Mouse (Mus musculus) heart, embryonic 12.5 days (tissue): ENCODE data around the gene Sprn. TPM values are rescaled to one million over a fixed set of nuclear protein-coding genes. Genes with fewer than 3 reads are reported as not detected.

Experiments
- ATAC-seq: fragments of 200-750 bp; cut with Nextera tagmentation; 2 replicates; pipeline ENCODE4 v1.8.0; 2017; ENCODE audit warnings: moderate TSS enrichment, moderate library complexity; ENCODE audit not compliant: insufficient number of reproducible peaks, low FRiP score
- H3K27ac ChIP-seq: fragments of 300-500 bp; sonication (generic); 2 replicates; pipeline ENCODE4 v1.5.1; 2016; ENCODE audit warnings: mild to moderate bottlenecking, moderate library complexity; ENCODE audit not compliant: poor library complexity, severe bottlenecking
- H3K27me3 ChIP-seq: fragments of 300-500 bp; sonication (generic); replicated peaks from 2 replicates; pipeline ENCODE4 v1.6.1; 2016; ENCODE audit warnings: mild to moderate bottlenecking, moderate library complexity
- H3K36me3 ChIP-seq: fragments of 300-500 bp; sonication (generic); 2 replicates; pipeline ENCODE4 v1.6.1; 2016; ENCODE audit warnings: mild to moderate bottlenecking, moderate library complexity
- H3K4me1 ChIP-seq: fragments of 300-500 bp; sonication (generic); replicated peaks from 2 replicates; pipeline ENCODE4 v1.6.1; 2016; ENCODE audit warnings: mild to moderate bottlenecking
- H3K4me2 ChIP-seq: fragments of 300-500 bp; sonication (generic); 2 replicates; pipeline ENCODE4 v1.6.1; 2016; ENCODE audit warnings: mild to moderate bottlenecking, moderate library complexity
- H3K4me3 ChIP-seq: fragments of 300-500 bp; sonication (generic); 2 replicates; pipeline ENCODE4 v1.5.1; 2016; ENCODE audit warnings: mild to moderate bottlenecking
- H3K9ac ChIP-seq: fragments of 300-500 bp; sonication (generic); 2 replicates; pipeline ENCODE4 v1.6.1; 2016; ENCODE audit warnings: mild to moderate bottlenecking, moderate library complexity
- H3K9me3 ChIP-seq: fragments of 300-500 bp; sonication (generic); replicated peaks from 2 replicates; pipeline ENCODE4 v1.6.1; 2016; ENCODE audit warnings: mild to moderate bottlenecking, moderate library complexity
- WGBS: fragments of 180-500 bp; shearing (Covaris S2); methylation state at CpG from one replicate; pipeline ENCODE4 v1.1.7; 2016; 5-methylcytosine and 5-hydroxymethylcytosine counted together
- polyA plus RNA-seq: library from polyadenylated mRNA; unstranded; fragments of >200 nt; fragmentation: Nextera tagmentation; extraction: Ambion mirVana; gene quantifications from 2 replicates; pipeline ENCODE4 v1.2.1, GENCODE M21; 2016

The Sprn gene
- polyA plus RNA-seq: 0.08 TPM in 1 of 2 replicates, not detected in the other

- 4% methylated on average over 28 of the region's 28 CpGs for WGBS
- Histone ChIP-seq H3K27me3 (peaks cover 68% of the 10 kb centered on the region), H3K27ac (no peak within 1 kb of the TSS), H3K4me2 (peak within 1 kb of the TSS; percentile 56), H3K4me3 (peak within 1 kb of the TSS; percentile 27), H3K9me3 (no peaks in the 10 kb centered on the region), H3K4me1 (peaks cover 15% of the 10 kb centered on the region), H3K9ac (no peak within 1 kb of the TSS), H3K36me3 (peaks cover 4% of the 10 kb centered on the region; the same call in 1 of the 2 replicates)
- ATAC-seq: no peak
Measured at GRCm38 (mm10) chr7:140154218-140154927, at the start of gene Sprn. Sprn (minus strand) TSS chr7:140154877.

- Histone ChIP-seq H3K9ac (no peak overlapping the region), H3K4me3 (no peak overlapping the region)
Measured at GRCm38 (mm10) chr7:140201090-140201489, 46.4 kb upstream of the Sprn start.

GRCm38 (mm10) chr7:140196002-140196401, 41.3 kb upstream of the Sprn start:
- WGBS: 76% methylated on average over 8 of the region's 8 CpGs
- H3K27me3 ChIP-seq: no peaks in the 10 kb centered on the region
- H3K4me3 ChIP-seq: no peak overlapping the region
- no peak overlapping the region for H3K9ac ChIP-seq
- H3K36me3 ChIP-seq: no peaks in the 10 kb centered on the region
- no peaks in the 10 kb centered on the region for H3K4me1 ChIP-seq
- ATAC-seq: no peak
- H3K27ac ChIP-seq: no peak overlapping the region
- H3K9me3 ChIP-seq: no peaks in the 10 kb centered on the region
- no peak overlapping the region for H3K4me2 ChIP-seq

More at GRCm38 (mm10) chr7:140201090-140201489, 46.4 kb upstream of the Sprn start:
- H3K4me2 ChIP-seq: no peak overlapping the region
- no peak overlapping the region for H3K27ac ChIP-seq
- no peaks in the 10 kb centered on the region for H3K36me3 ChIP-seq
- no peaks in the 10 kb centered on the region for H3K27me3 ChIP-seq
- H3K4me1 ChIP-seq: no peaks in the 10 kb centered on the region
- no peaks in the 10 kb centered on the region for H3K9me3 ChIP-seq
- no peak for ATAC-seq
- WGBS: 64% methylated on average over 4 of the region's 4 CpGs

- WGBS: 79% methylated on average over 4 of the region's 4 CpGs
- H3K27me3 ChIP-seq: no peaks in the 10 kb centered on the region
- no peak overlapping the region for H3K4me3 ChIP-seq
- no peaks in the 10 kb centered on the region for H3K4me1 ChIP-seq
- no peak overlapping the region for H3K4me2 ChIP-seq
- no peak for ATAC-seq
- H3K27ac ChIP-seq: no peak overlapping the region
- no peaks in the 10 kb centered on the region for H3K9me3 ChIP-seq
- no peaks in the 10 kb centered on the region for H3K36me3 ChIP-seq
- no peak overlapping the region for H3K9ac ChIP-seq
Measured at GRCm38 (mm10) chr7:140194031-140194430, 39.4 kb upstream of the Sprn start.

GRCm38 (mm10) chr7:140192851-140193250, 38.2 kb upstream of the Sprn start:
- Histone ChIP-seq H3K27ac (no peak overlapping the region), H3K4me1 (no peaks in the 10 kb centered on the region), H3K9ac (no peak overlapping the region), H3K36me3 (no peaks in the 10 kb centered on the region), H3K27me3 (no peaks in the 10 kb centered on the region), H3K4me2 (no peak overlapping the region), H3K9me3 (no peaks in the 10 kb centered on the region), H3K4me3 (no peak overlapping the region)
- no peak for ATAC-seq
- WGBS: 64% methylated on average over 2 of the region's 2 CpGs

GRCm38 (mm10) chr7:140192445-140192844, 37.8 kb upstream of the Sprn start:
- Histone ChIP-seq H3K27me3 (no peaks in the 10 kb centered on the region), H3K36me3 (no peaks in the 10 kb centered on the region), H3K9me3 (no peaks in the 10 kb centered on the region), H3K4me1 (no peaks in the 10 kb centered on the region), H3K4me2 (no peak overlapping the region), H3K9ac (no peak overlapping the region), H3K4me3 (no peak overlapping the region), H3K27ac (no peak overlapping the region)
- no peak for ATAC-seq
- 54% methylated on average over 2 of the region's 2 CpGs for WGBS

- Histone ChIP-seq H3K27me3 (no peaks in the 10 kb centered on the region; the same call in 1 of the 2 replicates), H3K9me3 (no peaks in the 10 kb centered on the region), H3K4me3 (no peak overlapping the region), H3K9ac (no peak overlapping the region), H3K27ac (no peak overlapping the region), H3K4me2 (no peak overlapping the region), H3K36me3 (no peaks in the 10 kb centered on the region), H3K4me1 (no peaks in the 10 kb centered on the region)
- 85% methylated on average over 1 of the region's 1 CpGs for WGBS
- ATAC-seq: no peak
Measured at GRCm38 (mm10) chr7:140190435-140190834, 35.8 kb upstream of the Sprn start.

- H3K4me2 ChIP-seq: no peak overlapping the region
- WGBS: 45% methylated on average over 4 of the region's 4 CpGs
- H3K27ac ChIP-seq: no peak overlapping the region
- no peaks in the 10 kb centered on the region for H3K36me3 ChIP-seq
- ATAC-seq: no peak
- no peaks in the 10 kb centered on the region; the same call in 1 of the 2 replicates for H3K27me3 ChIP-seq
- H3K9me3 ChIP-seq: no peaks in the 10 kb centered on the region
- H3K4me1 ChIP-seq: no peaks in the 10 kb centered on the region
- no peak overlapping the region for H3K9ac ChIP-seq
- H3K4me3 ChIP-seq: no peak overlapping the region
Measured at GRCm38 (mm10) chr7:140188391-140189328, 34.0 kb upstream of the Sprn start.

GRCm38 (mm10) chr7:140187721-140188390, 33.2 kb upstream of the Sprn start:
- H3K27ac ChIP-seq: no peak overlapping the region
- ATAC-seq: no peak
- no peaks in the 10 kb centered on the region for H3K4me1 ChIP-seq
- H3K9ac ChIP-seq: no peak overlapping the region
- no peaks in the 10 kb centered on the region for H3K36me3 ChIP-seq
- no peak overlapping the region for H3K4me2 ChIP-seq
- no peaks in the 10 kb centered on the region for H3K9me3 ChIP-seq
- no peaks in the 10 kb centered on the region; the same call in 1 of the 2 replicates for H3K27me3 ChIP-seq
- WGBS: 74% methylated on average over 7 of the region's 7 CpGs
- no peak overlapping the region for H3K4me3 ChIP-seq

GRCm38 (mm10) chr7:140186646-140187620, 32.3 kb upstream of the Sprn start:
- H3K27ac ChIP-seq: no peak overlapping the region
- 60% methylated on average over 18 of the region's 18 CpGs for WGBS
- no peaks in the 10 kb centered on the region for H3K9me3 ChIP-seq
- no peak for ATAC-seq
- H3K4me3 ChIP-seq: no peak overlapping the region
- H3K9ac ChIP-seq: no peak overlapping the region
- H3K27me3 ChIP-seq: no peaks in the 10 kb centered on the region; the same call in 1 of the 2 replicates
- no peaks in the 10 kb centered on the region for H3K4me1 ChIP-seq
- no peak overlapping the region for H3K4me2 ChIP-seq
- no peaks in the 10 kb centered on the region for H3K36me3 ChIP-seq
